Mouse (Mus musculus) cortical plate, adult 2 months (tissue): ENCODE results near the gene Spdya. TPM values are rescaled to one million over a fixed set of nuclear protein-coding genes. Genes with fewer than 3 reads are reported as not detected.
"Not testable (repeated sequence)": the region's sequence is repeated elsewhere in the genome, so short reads cannot be mapped to it uniquely, and the experiment has no call there.

Source experiments
- H3K27ac ChIP-seq: fragments of 200-500 bp; 2 replicates; pipeline ENCODE4 v1.5.1; 2012; ENCODE audit warnings: low read length, control low read depth, inconsistent platforms; ENCODE audit not compliant: insufficient read depth
- H3K4me1 ChIP-seq: fragments of 200-500 bp; 2 replicates; pipeline ENCODE4 v1.6.1; 2011; ENCODE audit warnings: low read length; ENCODE audit not compliant: control insufficient read depth, insufficient read depth
- H3K4me3 ChIP-seq: fragments of 200-500 bp; 2 replicates; pipeline ENCODE4 v1.5.1; 2011; ENCODE audit warnings: mild to moderate bottlenecking, low read length, control low read depth; ENCODE audit not compliant: insufficient read depth
- CTCF ChIP-seq: fragments of 200-500 bp; IDR thresholded peaks from 2 replicates; pipeline ENCODE4 v1.5.1; 2011; ENCODE audit warnings: mild to moderate bottlenecking, control low read depth, low read length; ENCODE audit not compliant: insufficient read depth; ENCODE audit errors: extremely low read depth
- POLR2A ChIP-seq: fragments of 200-500 bp; IDR thresholded peaks from 2 replicates; pipeline ENCODE4 v1.6.1; 2011; ENCODE audit warnings: mild to moderate bottlenecking, low read length, control low read depth; ENCODE audit not compliant: insufficient read depth; ENCODE audit errors: extremely low read depth
- polyA plus RNA-seq: library from polyadenylated mRNA; depleted of rRNA; stranded (reverse); fragments of >200 nt; gene quantifications from 2 replicates; pipeline ENCODE4 v1.2.3, GENCODE M21; 2012; rRNA removed

The Spdya gene
- 1.7 and 2.0 TPM in 2 replicates for polyA plus RNA-seq

GRCm38 (mm10) chr17:71551757-71552451 lies at the start of gene Spdya:
TSS of gene Spdya (plus strand) at chr17:71552061.
- H3K4me3 ChIP-seq, result peak within 1 kb of the TSS; percentile 71
- H3K27ac ChIP-seq, result no peak within 1 kb of the TSS
- TF ChIP-seq POLR2A (peak; percentile 35; the same call in 1 of the 2 replicates), CTCF (no peak)
- no peaks in the 10 kb centered on the region for H3K4me1 ChIP-seq

- no peaks in the 10 kb centered on the region for H3K4me1 ChIP-seq
- H3K27ac ChIP-seq, result no peak overlapping the region
- H3K4me3 ChIP-seq, result no peak overlapping the region
- TF ChIP-seq POLR2A (no peak), CTCF (no peak)
Observed at GRCm38 (mm10) chr17:71506832-71507231, 45.0 kb upstream of the Spdya start.

- TF ChIP-seq CTCF (no peak), POLR2A (no peak)
- H3K4me3 ChIP-seq, result no peak overlapping the region
- H3K27ac ChIP-seq, result no peak overlapping the region
- no peaks in the 10 kb centered on the region for H3K4me1 ChIP-seq
Observed at GRCm38 (mm10) chr17:71510297-71510696, 41.6 kb upstream of the Spdya start.

DNA sequence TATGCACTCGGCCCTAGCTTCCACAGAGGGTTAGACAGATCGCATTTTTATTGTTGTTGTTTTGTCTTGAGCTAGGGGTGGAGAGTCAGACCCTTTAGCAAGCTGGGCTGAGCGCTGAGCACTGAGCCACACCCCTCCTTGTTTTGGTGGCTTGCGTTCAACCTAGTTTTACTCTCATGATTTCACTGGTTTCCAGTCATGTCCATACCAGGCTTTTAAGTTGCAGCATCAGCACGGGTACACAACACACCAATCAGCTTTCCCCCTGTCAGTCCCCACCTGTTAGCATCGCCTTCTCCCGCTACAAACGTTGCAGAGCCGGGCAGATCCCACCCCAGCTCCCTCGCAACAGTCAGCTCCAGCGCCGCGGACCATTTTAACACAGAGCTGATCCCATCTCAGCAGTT lies 25.6 kb upstream of the Spdya start:
- TF ChIP-seq CTCF (no peak), POLR2A (no peak)
- H3K27ac ChIP-seq, result no peak overlapping the region

GRCm38 (mm10) chr17:71526711-71527564 lies 24.9 kb upstream of the Spdya start, which contains the start of gene Ndc80:
TSS of gene Ndc80 (minus strand) at chr17:71526857.
- TF ChIP-seq CTCF, result no peak
- TF ChIP-seq POLR2A, result peak; percentile 84
- Histone ChIP-seq H3K27ac (peak within 1 kb of the TSS; percentile 30), H3K4me1 (no peaks in the 10 kb centered on the region), H3K4me3 (peak within 1 kb of the TSS; percentile 52)

More for the DNA sequence above, 25.6 kb upstream of the Spdya start:
- Histone ChIP-seq H3K4me1 (no peaks in the 10 kb centered on the region), H3K4me3 (peak overlapping the region; percentile 52)

GRCm38 (mm10) chr17:71528042-71528441 lies 23.8 kb upstream of the Spdya start:
- TF ChIP-seq CTCF (no peak), POLR2A (no peak)
- H3K4me3 ChIP-seq, result no peak overlapping the region
- no peaks in the 10 kb centered on the region for H3K4me1 ChIP-seq
- no peak overlapping the region for H3K27ac ChIP-seq

DNA sequence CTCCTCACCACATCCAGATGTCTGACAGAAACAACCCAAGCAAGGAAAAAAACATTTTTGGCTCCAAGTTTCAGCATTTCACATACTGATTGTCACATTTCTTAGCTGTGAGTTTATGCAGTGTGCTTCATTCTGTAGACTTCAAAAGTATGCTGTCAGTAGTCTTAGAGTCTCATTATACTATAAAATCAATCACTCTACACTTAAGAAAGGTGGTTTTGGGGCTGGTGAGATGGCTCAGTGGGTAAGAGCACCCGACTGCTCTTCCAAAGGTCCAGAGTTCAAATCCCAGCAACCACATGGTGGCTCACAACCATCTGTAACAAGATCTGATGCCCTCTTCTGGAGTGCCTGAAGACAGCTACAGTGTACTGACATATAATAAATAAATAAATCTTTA lies 16.3 kb upstream of the Spdya start:
- not testable (repeated sequence) for H3K27ac ChIP-seq, H3K4me3 ChIP-seq, H3K4me1 ChIP-seq

DNA sequence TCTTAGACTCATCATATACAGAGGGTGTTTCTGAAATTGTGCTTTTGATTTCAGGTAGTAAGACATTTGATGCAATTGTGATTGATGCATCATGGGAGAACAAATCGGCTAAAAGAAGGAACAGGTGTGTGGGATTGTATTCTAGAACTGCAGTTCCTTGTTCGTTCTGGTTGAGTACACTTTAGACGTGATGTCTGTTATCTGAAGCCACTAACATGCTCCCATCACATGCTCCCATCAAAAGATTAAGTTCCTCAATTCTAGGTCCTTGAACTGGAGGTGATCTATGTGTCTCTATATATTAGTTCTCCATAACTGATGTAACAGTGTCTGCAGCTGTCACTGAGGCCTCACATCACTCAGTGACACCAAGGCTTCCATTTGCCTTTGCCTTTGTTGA lies 14.7 kb upstream of the Spdya start:
- TF ChIP-seq CTCF (no peak), POLR2A (no peak)
- Histone ChIP-seq H3K27ac (no peak overlapping the region), H3K4me3 (no peak overlapping the region), H3K4me1 (no peaks in the 10 kb centered on the region)

DNA sequence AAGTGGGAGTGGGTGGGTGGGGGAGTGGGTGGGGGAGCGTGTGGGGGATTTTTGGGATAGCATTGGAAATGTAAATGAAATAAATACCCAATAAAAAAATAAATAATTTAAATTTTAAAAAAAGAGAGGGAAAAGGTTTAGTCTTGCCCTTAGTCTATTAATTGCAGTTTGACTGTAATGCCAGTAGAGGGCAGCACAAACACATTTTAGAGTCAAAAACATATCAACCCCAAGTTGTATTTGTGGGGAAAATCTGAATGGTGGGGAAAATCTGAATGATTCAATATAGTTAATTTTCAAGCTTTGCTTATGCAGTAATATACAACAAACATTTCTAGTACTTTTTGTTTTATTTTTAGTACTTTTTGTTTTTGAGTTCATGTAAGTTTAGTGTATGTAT lies 3.3 kb upstream of the Spdya start:
- TF ChIP-seq POLR2A (no peak), CTCF (no peak)
- Histone ChIP-seq H3K4me1 (no peaks in the 10 kb centered on the region), H3K4me3 (no peak overlapping the region), H3K27ac (no peak overlapping the region)

GRCm38 (mm10) chr17:71551350-71551749 lies 511 bp upstream of the Spdya start:
- H3K4me3 ChIP-seq, result peak overlapping the region; percentile 71
- TF ChIP-seq POLR2A (no peak), CTCF (no peak)
- no peak overlapping the region for H3K27ac ChIP-seq

More at GRCm38 (mm10) chr17:71551350-71551749, 511 bp upstream of the Spdya start:
- H3K4me1 ChIP-seq, result no peaks in the 10 kb centered on the region
